Mouse (Mus musculus) embryonic facial prominence, embryonic 15.5 days (tissue): Measurements from ENCODE around the gene Suv39h2. TPM values are rescaled to one million over a fixed set of nuclear protein-coding genes. Genes with fewer than 3 reads are reported as not detected.

ENCODE experiments used
- ATAC-seq: fragments of 200-750 bp; cut with Nextera tagmentation; 2 replicates; pipeline ENCODE4 v1.8.0; 2017; ENCODE audit warnings: low read depth, moderate TSS enrichment; ENCODE audit not compliant: insufficient number of reproducible peaks, low FRiP score, low TSS enrichment
- H3K27ac ChIP-seq: fragments of 300-500 bp; sonication (generic); replicated peaks from 2 replicates; pipeline ENCODE4 v1.5.1; 2015; ENCODE audit warnings: mild to moderate bottlenecking, inconsistent platforms
- H3K27me3 ChIP-seq: fragments of 300-500 bp; sonication (generic); 2 replicates; pipeline ENCODE4 v1.6.1; 2015; ENCODE audit warnings: inconsistent platforms
- H3K36me3 ChIP-seq: fragments of 300-500 bp; sonication (generic); 2 replicates; pipeline ENCODE4 v1.6.1; 2015; ENCODE audit warnings: mild to moderate bottlenecking, inconsistent platforms
- H3K4me1 ChIP-seq: fragments of 300-500 bp; sonication (generic); 2 replicates; pipeline ENCODE4 v1.6.1; 2015; ENCODE audit warnings: inconsistent platforms
- H3K4me2 ChIP-seq: fragments of 300-500 bp; sonication (generic); replicated peaks from 2 replicates; pipeline ENCODE4 v1.6.1; 2015; ENCODE audit warnings: mild to moderate bottlenecking, inconsistent platforms
- H3K4me3 ChIP-seq: fragments of 300-500 bp; sonication (generic); replicated peaks from 2 replicates; pipeline ENCODE4 v1.5.1; 2015; ENCODE audit warnings: mild to moderate bottlenecking, inconsistent platforms
- H3K9ac ChIP-seq: fragments of 300-500 bp; sonication (generic); 2 replicates; pipeline ENCODE4 v1.6.1; 2015; ENCODE audit warnings: inconsistent platforms
- H3K9me3 ChIP-seq: fragments of 300-500 bp; sonication (generic); replicated peaks from 2 replicates; pipeline ENCODE4 v1.6.1; 2016; ENCODE audit warnings: inconsistent platforms
- WGBS: fragments of 180-500 bp; shearing (Covaris S2); methylation state at CpG from one replicate; pipeline ENCODE4 v1.1.7; 2015; 5-methylcytosine and 5-hydroxymethylcytosine counted together
- polyA plus RNA-seq: library from polyadenylated mRNA; unstranded; fragments of >200 nt; fragmentation: Nextera tagmentation; extraction: Ambion mirVana; gene quantifications from 2 replicates; pipeline ENCODE4 v1.2.1, GENCODE M21; 2015

Suv39h2 gene
- polyA plus RNA-seq, 1 experiment from 2014 or later: 11.4 TPM

DNA sequence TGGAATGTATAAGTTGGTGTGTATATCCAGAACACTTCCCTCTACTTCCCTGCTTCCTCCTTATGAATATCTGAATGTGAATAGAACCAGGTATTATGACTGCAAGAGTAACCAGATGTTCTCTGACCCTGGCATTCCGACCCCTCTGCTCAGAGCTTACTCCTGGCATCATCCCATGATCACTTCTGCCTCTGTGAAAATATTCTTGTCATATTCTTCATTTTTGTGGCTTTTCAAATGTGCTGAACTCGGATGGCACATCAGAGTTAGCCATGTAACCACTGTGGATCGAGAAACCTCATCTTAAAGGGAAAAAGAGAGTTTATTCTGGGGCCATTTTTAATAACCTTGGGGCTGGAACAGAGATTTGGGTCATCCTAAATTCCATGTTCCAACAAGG is 52.3 kb downstream of the Suv39h2 start, which contains the start of gene Meig1:
TSS of gene Meig1 (minus strand) at position 101 of the 400 bp plus-strand sequence.
- Histone ChIP-seq H3K36me3 (no peaks in the 10 kb centered on the region; the same call in 1 of the 2 replicates), H3K9me3 (no peaks in the 10 kb centered on the region), H3K27me3 (0 out of 2 replicates have a peak, but pooled peaks cover 3% of the 10 kb centered on the region), H3K4me3 (no peak within 1 kb of the TSS), H3K4me2 (peak within 1 kb of the TSS; percentile 97), H3K9ac (no peak within 1 kb of the TSS), H3K27ac (no peak within 1 kb of the TSS), H3K4me1 (peaks cover 18% of the 10 kb centered on the region)
- no peak for ATAC-seq
- 62% methylated on average over 3 of the region's 3 CpGs for WGBS

DNA sequence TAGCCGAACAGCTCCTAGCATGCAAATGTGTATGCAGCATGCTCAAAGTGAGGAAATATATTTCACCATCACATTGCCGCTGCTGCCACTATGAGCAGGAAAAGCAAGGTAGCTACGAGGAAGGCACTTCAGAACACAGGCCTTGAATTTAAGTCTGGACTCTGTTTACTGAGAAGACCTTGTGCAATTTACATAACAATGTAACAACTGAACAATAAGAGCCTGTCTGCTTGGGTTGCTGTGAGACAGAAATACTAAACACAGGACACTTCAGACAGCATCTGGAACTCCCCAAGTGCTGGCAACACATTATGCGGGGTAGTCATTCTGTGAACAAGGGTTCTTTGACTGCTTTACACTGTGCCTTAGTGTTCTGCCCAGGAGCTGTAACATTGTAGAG is 54.7 kb downstream of the Suv39h2 start:
- ATAC-seq: no peak
- H3K4me3 ChIP-seq: no peak overlapping the region
- no peaks in the 10 kb centered on the region for H3K9me3 ChIP-seq
- H3K9ac ChIP-seq: no peak overlapping the region
- H3K36me3 ChIP-seq: no peaks in the 10 kb centered on the region
- H3K27ac ChIP-seq: no peak overlapping the region
- no peak overlapping the region for H3K4me2 ChIP-seq
- 0 out of 2 replicates have a peak, but pooled peaks cover 3% of the 10 kb centered on the region for H3K27me3 ChIP-seq
- H3K4me1 ChIP-seq: peaks cover 18% of the 10 kb centered on the region
- 54% methylated on average over 4 of the region's 4 CpGs for WGBS

DNA sequence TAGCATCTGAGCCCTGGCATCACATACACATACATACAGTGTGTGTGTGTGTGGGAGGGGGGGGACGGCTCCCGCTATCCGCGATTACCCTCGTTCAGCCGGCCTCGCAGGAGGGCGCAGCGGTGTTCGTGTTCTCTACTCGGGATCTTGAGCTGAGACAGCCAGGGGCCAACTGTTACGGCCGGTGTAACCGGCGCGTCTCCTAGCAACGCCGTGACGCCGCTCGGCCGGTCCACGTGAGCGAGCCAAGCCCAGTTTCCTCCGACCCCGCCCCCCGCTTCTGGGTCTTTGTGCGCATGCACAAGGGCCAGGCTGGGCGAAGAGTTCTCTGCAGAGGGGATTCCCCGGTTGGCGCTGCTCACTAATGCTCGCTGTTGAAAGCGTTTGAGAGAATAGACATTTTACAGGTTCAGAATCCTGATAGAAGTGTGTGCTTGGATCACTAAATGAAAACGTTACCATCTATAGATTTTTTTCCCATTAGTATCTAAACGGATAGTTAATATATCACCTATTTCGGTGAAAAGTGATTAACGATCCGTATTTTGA is 55.9 kb downstream of the Suv39h2 start:
- no peak overlapping the region for H3K27ac ChIP-seq
- H3K27me3 ChIP-seq: 0 out of 2 replicates have a peak, but pooled peaks cover 3% of the 10 kb centered on the region
- H3K4me3 ChIP-seq: peak overlapping the region; percentile 58
- peak; percentile 92 for ATAC-seq
- no peaks in the 10 kb centered on the region for H3K9me3 ChIP-seq
- H3K4me2 ChIP-seq: peak overlapping the region; percentile 71
- 2% methylated on average over 38 of the region's 38 CpGs for WGBS
- peak overlapping the region; percentile 2; the same call in 1 of the 2 replicates for H3K9ac ChIP-seq
- no peaks in the 10 kb centered on the region for H3K36me3 ChIP-seq
- H3K4me1 ChIP-seq: peaks cover 9% of the 10 kb centered on the region

DNA sequence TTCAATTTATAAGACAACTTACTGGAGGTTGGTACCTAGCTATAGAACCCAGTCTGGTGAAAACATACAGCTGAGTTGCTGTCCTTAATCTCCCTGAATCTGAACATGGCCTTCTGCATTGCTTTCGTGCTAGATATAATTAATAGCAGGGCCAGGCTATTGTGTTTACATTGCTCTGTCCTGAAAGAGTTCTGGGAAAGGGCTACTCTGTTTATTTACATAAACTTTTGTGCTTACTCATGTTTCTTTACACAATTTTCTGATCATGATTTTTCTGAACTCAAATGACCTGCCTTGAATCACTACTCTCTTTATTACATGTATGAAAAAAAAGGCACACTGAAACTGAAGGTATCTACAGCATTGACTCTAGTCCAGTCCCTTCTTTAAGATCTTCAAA is 59.2 kb downstream of the Suv39h2 start:
- Histone ChIP-seq H3K4me1 (peaks cover 5% of the 10 kb centered on the region; the same call in 1 of the 2 replicates), H3K4me2 (no peak overlapping the region), H3K27me3 (0 out of 2 replicates have a peak, but pooled peaks cover 3% of the 10 kb centered on the region), H3K4me3 (no peak overlapping the region), H3K27ac (no peak overlapping the region), H3K36me3 (no peaks in the 10 kb centered on the region), H3K9ac (no peak overlapping the region), H3K9me3 (no peaks in the 10 kb centered on the region)
- no peak for ATAC-seq
- WGBS: 28% methylated on average over 1 of the region's 1 CpGs

DNA sequence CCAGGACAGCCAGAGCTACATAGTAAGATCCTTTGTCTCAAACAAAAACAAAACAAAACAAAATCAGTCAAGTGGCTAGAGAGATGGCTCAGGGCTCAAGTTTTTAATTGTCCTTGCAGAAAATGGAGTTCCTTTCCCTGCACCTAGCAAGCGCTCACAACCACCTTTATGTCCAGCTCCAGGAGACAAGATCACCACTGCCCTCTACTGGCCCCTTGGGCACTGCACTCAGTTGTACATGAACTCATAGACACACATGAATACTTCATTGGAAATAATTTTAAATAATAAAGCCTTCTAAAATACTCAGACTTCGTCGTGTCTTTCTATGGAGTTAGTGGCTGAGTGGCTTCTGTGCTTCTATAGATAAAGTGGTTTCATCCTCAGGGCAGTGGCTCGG is 60.6 kb downstream of the Suv39h2 start:
- H3K4me3 ChIP-seq: no peak overlapping the region
- H3K36me3 ChIP-seq: no peaks in the 10 kb centered on the region
- H3K9ac ChIP-seq: no peak overlapping the region
- H3K27me3 ChIP-seq: 0 out of 2 replicates have a peak, but pooled peaks cover 3% of the 10 kb centered on the region
- no peak overlapping the region for H3K27ac ChIP-seq
- no peak overlapping the region for H3K4me2 ChIP-seq
- WGBS: 36% methylated on average over 4 of the region's 4 CpGs
- no peaks in the 10 kb centered on the region for H3K9me3 ChIP-seq
- H3K4me1 ChIP-seq: peaks cover 5% of the 10 kb centered on the region; the same call in 1 of the 2 replicates
- no peak for ATAC-seq

DNA sequence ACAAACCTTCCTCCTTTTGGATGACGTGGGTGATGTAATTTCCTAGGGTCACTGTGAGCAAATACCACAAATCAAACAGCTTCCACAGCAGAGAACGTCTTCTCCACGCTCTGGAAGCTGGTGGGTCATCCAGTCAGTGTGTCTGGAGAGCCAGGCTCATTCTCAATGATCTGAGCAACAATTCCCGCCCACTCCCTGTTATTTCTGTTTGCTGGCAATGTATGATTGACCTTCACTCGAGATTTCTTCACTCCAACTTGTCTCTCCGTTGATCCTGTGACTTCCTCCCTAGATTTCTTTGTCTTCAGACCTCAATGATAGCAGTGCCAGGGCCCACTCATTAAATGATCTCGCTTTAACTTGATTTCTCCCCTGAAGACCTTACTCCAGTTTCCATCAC is 67.1 kb downstream of the Suv39h2 start:
- Histone ChIP-seq H3K4me3 (no peak overlapping the region), H3K4me2 (no peak overlapping the region), H3K4me1 (no peaks in the 10 kb centered on the region), H3K9me3 (no peaks in the 10 kb centered on the region), H3K9ac (no peak overlapping the region), H3K27ac (no peak overlapping the region), H3K36me3 (no peaks in the 10 kb centered on the region), H3K27me3 (no peaks in the 10 kb centered on the region)
- 74% methylated on average over 7 of the region's 7 CpGs for WGBS
- ATAC-seq: no peak

DNA sequence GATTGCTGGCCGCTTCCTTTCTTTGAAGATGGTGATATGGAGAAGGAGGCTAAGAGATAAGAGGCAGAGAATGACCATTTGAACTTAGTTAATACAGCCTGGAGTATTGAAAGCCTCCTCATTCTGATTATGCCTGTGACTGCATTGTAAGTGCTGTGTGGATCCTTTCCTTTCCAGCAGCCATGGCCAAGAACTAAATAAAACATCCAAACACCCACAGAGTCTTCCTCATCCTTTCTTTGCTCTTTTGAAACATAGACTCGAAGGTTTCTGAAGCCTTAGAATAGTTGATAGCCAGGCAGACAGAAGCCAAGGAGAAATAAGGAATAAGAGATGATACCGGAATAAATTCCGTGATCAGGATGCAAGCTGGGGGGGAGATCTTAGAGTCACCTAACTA is 68.8 kb downstream of the Suv39h2 start:
- no peak overlapping the region for H3K27ac ChIP-seq
- H3K27me3 ChIP-seq: no peaks in the 10 kb centered on the region
- no peak overlapping the region for H3K4me2 ChIP-seq
- H3K4me3 ChIP-seq: no peak overlapping the region
- no peaks in the 10 kb centered on the region for H3K9me3 ChIP-seq
- no peak for ATAC-seq
- no peak overlapping the region for H3K9ac ChIP-seq
- WGBS: 86% methylated on average over 4 of the region's 4 CpGs
- no peaks in the 10 kb centered on the region for H3K36me3 ChIP-seq
- no peaks in the 10 kb centered on the region for H3K4me1 ChIP-seq

Other genes with a start within 250 kb of the Suv39h2 start
- gene Nmt2, start 190.8 kb downstream of the Suv39h2 start, polyA plus RNA-seq: 35.7 and 38.6 TPM in 2 replicates
- 19.5 and 22.1 TPM in 2 replicates for gene Rpp38, start 142.4 kb downstream of the Suv39h2 start, polyA plus RNA-seq
- 3.5 and 3.8 TPM in 2 replicates for gene Acbd7, start 138.9 kb downstream of the Suv39h2 start, polyA plus RNA-seq
- 0.15 TPM in 1 of 2 replicates, not detected in the other for gene Olah, start 77.8 kb downstream of the Suv39h2 start, polyA plus RNA-seq
- 27.9 and 54.5 TPM in 2 replicates for gene Meig1, start 52.4 kb downstream of the Suv39h2 start, polyA plus RNA-seq
- gene Dclre1c, start 50.9 kb downstream of the Suv39h2 start, polyA plus RNA-seq: 7.7 and 9.4 TPM in 2 replicates
- gene Gm45902, start 37.8 kb upstream of the Suv39h2 start, polyA plus RNA-seq: 4.0 and 4.1 TPM in 2 replicates
- gene Hspa14, start 37.8 kb upstream of the Suv39h2 start, polyA plus RNA-seq: 86.8 and 87.6 TPM in 2 replicates
- 0.15 and 0.20 TPM in 2 replicates for gene Cdnf, start 38.0 kb upstream of the Suv39h2 start, polyA plus RNA-seq
- 34.8 and 42.7 TPM in 2 replicates for gene Fam107b, start 95.5 kb upstream of the Suv39h2 start, polyA plus RNA-seq